Mouse (Mus musculus) limb, embryonic 11.5 days (tissue): ENCODE data around the gene Tuba1b. TPM values are rescaled to one million over a fixed set of nuclear protein-coding genes. Genes with fewer than 3 reads are reported as not detected.
"Not testable (repeated sequence)": the region's sequence is repeated elsewhere in the genome, so short reads cannot be mapped to it uniquely, and the experiment has no call there.

ENCODE experiments used
- ATAC-seq: fragments of 200-750 bp; cut with Nextera tagmentation; 2 replicates; pipeline ENCODE4 v1.8.0; 2017; ENCODE audit warnings: low read depth; ENCODE audit not compliant: insufficient number of reproducible peaks, low FRiP score, low TSS enrichment
- DNase-seq: peaks from one replicate; pipeline ENCODE4 v3.0.0-alpha.2; 2015; ENCODE audit warnings: low spot score
- H3K27ac ChIP-seq: fragments of 300-500 bp; sonication (generic); replicated peaks from 2 replicates; pipeline ENCODE4 v1.5.1; 2014; ENCODE audit warnings: low read depth, mild to moderate bottlenecking, low read length
- H3K27me3 ChIP-seq: fragments of 300-500 bp; sonication (generic); 2 replicates; pipeline ENCODE4 v1.6.1; 2014; ENCODE audit warnings: mild to moderate bottlenecking, low read length, mixed read lengths; ENCODE audit not compliant: control insufficient read depth, insufficient read depth
- H3K36me3 ChIP-seq: fragments of 300-500 bp; sonication (generic); 2 replicates; pipeline ENCODE4 v1.6.1; 2014; ENCODE audit warnings: mild to moderate bottlenecking, low read length, moderate library complexity, mixed read lengths; ENCODE audit not compliant: control insufficient read depth, insufficient read depth
- H3K4me1 ChIP-seq: fragments of 300-500 bp; sonication (generic); 2 replicates; pipeline ENCODE4 v1.6.1; 2014; ENCODE audit warnings: low read length, mixed read lengths; ENCODE audit not compliant: control insufficient read depth, insufficient read depth
- H3K4me2 ChIP-seq: fragments of 300-500 bp; sonication (generic); 2 replicates; pipeline ENCODE4 v1.6.1; 2014; ENCODE audit warnings: low read depth, mild to moderate bottlenecking, moderate library complexity; ENCODE audit not compliant: severe bottlenecking
- H3K4me3 ChIP-seq: fragments of 300-500 bp; sonication (generic); 2 replicates; pipeline ENCODE4 v1.5.1; 2014; ENCODE audit warnings: low read depth, low read length
- H3K9ac ChIP-seq: fragments of 300-500 bp; sonication (generic); 2 replicates; pipeline ENCODE4 v1.6.1; 2014; ENCODE audit warnings: mild to moderate bottlenecking, low read length
- H3K9me3 ChIP-seq: fragments of 300-500 bp; sonication (generic); 2 replicates; pipeline ENCODE4 v1.6.1; 2016; ENCODE audit warnings: low read length; ENCODE audit not compliant: control insufficient read depth
- WGBS: fragments of 180-500 bp; shearing (Covaris S2); extraction: QIAGEN DNeasy Blood & Tissue Kit; methylation state at CpG from one replicate; pipeline ENCODE4 v1.1.7; 2014; 5-methylcytosine and 5-hydroxymethylcytosine counted together
- polyA plus RNA-seq: library from polyadenylated mRNA; unstranded; fragments of >200 nt; fragmentation: Nextera tagmentation; extraction: Ambion mirVana; gene quantifications from 2 replicates; pipeline ENCODE4 v1.2.1, GENCODE M21; 2014

Tuba1b gene
- polyA plus RNA-seq, 1 experiment from 2014 or later, result 2,358 TPM

GRCm38 (mm10) chr15:98921510-98921909 lies 12.9 kb downstream of the Tuba1b start:
- no peak overlapping the region for H3K4me3 ChIP-seq
- no peak overlapping the region for H3K4me2 ChIP-seq
- H3K9ac ChIP-seq, result no peak overlapping the region
- ATAC-seq, result no peak
- no peaks in the 10 kb centered on the region for H3K9me3 ChIP-seq
- no peak overlapping the region for H3K27ac ChIP-seq
- DNase-seq, result no peak
- 82% methylated on average over 5 of the region's 5 CpGs for WGBS
- H3K4me1 ChIP-seq, result peaks cover 4% of the 10 kb centered on the region
- no peaks in the 10 kb centered on the region for H3K36me3 ChIP-seq
- H3K27me3 ChIP-seq, result no peaks in the 10 kb centered on the region

- H3K27ac ChIP-seq, H3K4me1 ChIP-seq: not testable (repeated sequence)
- WGBS, result 27% methylated on average over 8 of the region's 8 CpGs
Measured at GRCm38 (mm10) chr15:98918499-98918895, 15.9 kb downstream of the Tuba1b start.

GRCm38 (mm10) chr15:98917538-98918498 lies 16.5 kb downstream of the Tuba1b start, which contains the start of gene Lmbr1l:
TSS of gene Lmbr1l (minus strand) at chr15:98918231.
- Histone ChIP-seq H3K4me3 (peak within 1 kb of the TSS; percentile 95), H3K9me3 (no peaks in the 10 kb centered on the region), H3K9ac (peak within 1 kb of the TSS; percentile 83), H3K36me3 (peaks cover 2% of the 10 kb centered on the region; the same call in 1 of the 2 replicates), H3K4me1 (peaks cover 6% of the 10 kb centered on the region), H3K4me2 (peak within 1 kb of the TSS; percentile 80), H3K27ac (peak within 1 kb of the TSS; percentile 90), H3K27me3 (no peaks in the 10 kb centered on the region)
- ATAC-seq (peak; percentile 99), DNase-seq (peak; percentile 99)
- WGBS, result under 1% methylated on average over 73 of the region's 82 CpGs

More at GRCm38 (mm10) chr15:98918499-98918895, 15.9 kb downstream of the Tuba1b start:
- H3K27me3 ChIP-seq, ATAC-seq, DNase-seq, H3K36me3 ChIP-seq, H3K9me3 ChIP-seq: not testable (repeated sequence)
- H3K9ac ChIP-seq, result peak overlapping the region; percentile 83; the same call in 1 of the 2 replicates
- H3K4me3 ChIP-seq, result peak overlapping the region; percentile 95
- peak overlapping the region; percentile 80 for H3K4me2 ChIP-seq

- peak overlapping the region; percentile 80 for H3K4me2 ChIP-seq
- H3K4me1 ChIP-seq, result peaks cover 6% of the 10 kb centered on the region
- DNase-seq (no peak), ATAC-seq (no peak)
- 0% methylated on average over 14 of the region's 14 CpGs for WGBS
- peak overlapping the region; percentile 95 for H3K4me3 ChIP-seq
- no peaks in the 10 kb centered on the region for H3K9me3 ChIP-seq
- peak overlapping the region; percentile 83 for H3K9ac ChIP-seq
- no peak overlapping the region for H3K27ac ChIP-seq
- no peaks in the 10 kb centered on the region for H3K27me3 ChIP-seq
- H3K36me3 ChIP-seq, result peaks cover 7% of the 10 kb centered on the region
Measured at GRCm38 (mm10) chr15:98917091-98917490, 17.3 kb downstream of the Tuba1b start.

GRCm38 (mm10) chr15:98916016-98916415 lies 18.3 kb downstream of the Tuba1b start:
- Histone ChIP-seq H3K9me3 (no peaks in the 10 kb centered on the region), H3K9ac (no peak overlapping the region), H3K4me3 (no peak overlapping the region), H3K36me3 (peaks cover 12% of the 10 kb centered on the region), H3K27me3 (no peaks in the 10 kb centered on the region), H3K27ac (no peak overlapping the region), H3K4me2 (no peak overlapping the region; the same call in 1 of the 2 replicates), H3K4me1 (peaks cover 6% of the 10 kb centered on the region)
- no peak for DNase-seq
- WGBS, result 89% methylated on average over 4 of the region's 4 CpGs
- no peak for ATAC-seq

GRCm38 (mm10) chr15:98914903-98915302 lies 19.5 kb downstream of the Tuba1b start:
- no peak overlapping the region for H3K4me3 ChIP-seq
- no peak overlapping the region for H3K27ac ChIP-seq
- ATAC-seq (no peak), DNase-seq (no peak)
- no peak overlapping the region for H3K4me2 ChIP-seq
- 91% methylated on average over 6 of the region's 6 CpGs for WGBS
- no peak overlapping the region for H3K9ac ChIP-seq
- H3K9me3 ChIP-seq, result no peaks in the 10 kb centered on the region
- H3K4me1 ChIP-seq, result peaks cover 6% of the 10 kb centered on the region
- H3K27me3 ChIP-seq, result no peaks in the 10 kb centered on the region
- H3K36me3 ChIP-seq, result peaks cover 12% of the 10 kb centered on the region

- no peaks in the 10 kb centered on the region for H3K4me1 ChIP-seq
- H3K4me3 ChIP-seq, result no peak overlapping the region
- peak; percentile 84 for DNase-seq
- no peak for ATAC-seq
- H3K27me3 ChIP-seq, result no peaks in the 10 kb centered on the region; the same call in 1 of the 2 replicates
- 33% methylated on average over 10 of the region's 10 CpGs for WGBS
- peaks cover 12% of the 10 kb centered on the region for H3K36me3 ChIP-seq
- H3K9ac ChIP-seq, result no peak overlapping the region
- no peak overlapping the region for H3K4me2 ChIP-seq
- H3K9me3 ChIP-seq, result no peaks in the 10 kb centered on the region
- no peak overlapping the region for H3K27ac ChIP-seq
Measured at GRCm38 (mm10) chr15:98904692-98905091, 29.7 kb downstream of the Tuba1b start.

GRCm38 (mm10) chr15:98902600-98902999 lies 31.8 kb downstream of the Tuba1b start:
- Histone ChIP-seq H3K36me3 (peaks cover 10% of the 10 kb centered on the region; the same call in 1 of the 2 replicates), H3K4me3 (no peak overlapping the region)
- 97% methylated on average over 2 of the region's 2 CpGs for WGBS

More at GRCm38 (mm10) chr15:98902600-98902999, 31.8 kb downstream of the Tuba1b start:
- H3K9ac ChIP-seq, result no peak overlapping the region
- peaks cover 8% of the 10 kb centered on the region for H3K4me1 ChIP-seq
- peaks cover 18% of the 10 kb centered on the region for H3K27me3 ChIP-seq
- H3K4me2 ChIP-seq, result no peak overlapping the region
- H3K27ac ChIP-seq, result no peak overlapping the region
- no peak for DNase-seq
- ATAC-seq, result no peak
- H3K9me3 ChIP-seq, result peaks cover 4% of the 10 kb centered on the region; the same call in 1 of the 2 replicates
